Mouse (Mus musculus): Measurements from ENCODE around the gene Xlr5a.

- no peak for TF ChIP-seq CTCF (IDR thresholded peaks at IDR 0.05; ENCODE audit: extremely low read depth, insufficient read depth, low read length)
- no peak for TF ChIP-seq POLR2A (IDR thresholded peaks at IDR 0.05; ENCODE audit: extremely low read depth, insufficient read depth, low read length)
Observed at GRCm38 (mm10) chrX:73063512-73064414, 229.0 kb downstream of the Xlr5a start.
